Mouse (Mus musculus) liver, postnatal 0 days (tissue): ENCODE measurements around the gene Exosc3. TPM values are rescaled to one million over a fixed set of nuclear protein-coding genes. Genes with fewer than 3 reads are reported as not detected.

Experiments
- ATAC-seq: fragments of 200-750 bp; cut with Nextera tagmentation; 2 replicates; pipeline ENCODE4 v1.8.0; 2017; ENCODE audit warnings: mild to moderate bottlenecking, moderate library complexity
- DNase-seq: peaks from one replicate; pipeline ENCODE4 v3.0.0-alpha.2; 2016
- H3K27ac ChIP-seq: fragments of 300-500 bp; sonication (generic); 2 replicates; pipeline ENCODE4 v1.5.1; 2014; ENCODE audit warnings: antibody characterized with exemption, moderate library complexity, mild to moderate bottlenecking, low read depth
- H3K27me3 ChIP-seq: fragments of 300-500 bp; sonication (generic); 2 replicates; pipeline ENCODE4 v1.6.1; 2014; ENCODE audit warnings: low read length, control low read depth, mixed read lengths; ENCODE audit not compliant: insufficient read depth
- H3K36me3 ChIP-seq: fragments of 300-500 bp; sonication (generic); replicated peaks from 2 replicates; pipeline ENCODE4 v1.6.1; 2014; ENCODE audit warnings: mild to moderate bottlenecking, control low read depth, low read length, moderate library complexity, mixed read lengths; ENCODE audit not compliant: insufficient read depth
- H3K4me1 ChIP-seq: fragments of 300-500 bp; sonication (generic); 2 replicates; pipeline ENCODE4 v1.6.1; 2014; ENCODE audit warnings: antibody characterized with exemption, mild to moderate bottlenecking, control low read depth; ENCODE audit not compliant: insufficient read depth
- H3K4me2 ChIP-seq: fragments of 300-500 bp; sonication (generic); 2 replicates; pipeline ENCODE4 v1.6.1; 2014; ENCODE audit warnings: low read depth, mild to moderate bottlenecking, low read length, moderate library complexity, mixed read lengths
- H3K4me3 ChIP-seq: fragments of 300-500 bp; sonication (generic); 2 replicates; pipeline ENCODE4 v1.5.1; 2014; ENCODE audit warnings: low read depth, low read length
- H3K9ac ChIP-seq: fragments of 300-500 bp; sonication (generic); replicated peaks from 2 replicates; pipeline ENCODE4 v1.6.1; 2014; ENCODE audit warnings: mild to moderate bottlenecking, moderate library complexity
- H3K9me3 ChIP-seq: fragments of 300-500 bp; sonication (generic); 2 replicates; pipeline ENCODE4 v1.6.1; 2016; ENCODE audit warnings: mild to moderate bottlenecking, control low read depth, low read length, mixed read lengths
- CTCF ChIP-seq: sonication (generic); IDR thresholded peaks from 2 replicates; pipeline ENCODE4 v1.5.1; 2016; ENCODE audit warnings: antibody characterized with exemption, low read depth
- EP300 ChIP-seq: IDR thresholded peaks from 2 replicates; pipeline ENCODE4 v1.6.1; 2016; ENCODE audit warnings: antibody characterized with exemption, low read depth, mild to moderate bottlenecking
- WGBS: fragments of 180-500 bp; shearing (Covaris S2); extraction: QIAGEN DNeasy Blood & Tissue Kit; methylation state at CpG from one replicate; pipeline ENCODE4 v1.1.7; 2014; ENCODE audit not compliant: insufficient replicate concordance; 5-methylcytosine and 5-hydroxymethylcytosine counted together
- polyA plus RNA-seq: library from polyadenylated mRNA; unstranded; fragments of >200 nt; fragmentation: Nextera tagmentation; extraction: Ambion mirVana; gene quantifications from 2 replicates; pipeline ENCODE4 v1.2.1, GENCODE M21; 2015

Gene Exosc3
- polyA plus RNA-seq, 1 experiment from 2014 or later, result 36.4 TPM

DNA sequence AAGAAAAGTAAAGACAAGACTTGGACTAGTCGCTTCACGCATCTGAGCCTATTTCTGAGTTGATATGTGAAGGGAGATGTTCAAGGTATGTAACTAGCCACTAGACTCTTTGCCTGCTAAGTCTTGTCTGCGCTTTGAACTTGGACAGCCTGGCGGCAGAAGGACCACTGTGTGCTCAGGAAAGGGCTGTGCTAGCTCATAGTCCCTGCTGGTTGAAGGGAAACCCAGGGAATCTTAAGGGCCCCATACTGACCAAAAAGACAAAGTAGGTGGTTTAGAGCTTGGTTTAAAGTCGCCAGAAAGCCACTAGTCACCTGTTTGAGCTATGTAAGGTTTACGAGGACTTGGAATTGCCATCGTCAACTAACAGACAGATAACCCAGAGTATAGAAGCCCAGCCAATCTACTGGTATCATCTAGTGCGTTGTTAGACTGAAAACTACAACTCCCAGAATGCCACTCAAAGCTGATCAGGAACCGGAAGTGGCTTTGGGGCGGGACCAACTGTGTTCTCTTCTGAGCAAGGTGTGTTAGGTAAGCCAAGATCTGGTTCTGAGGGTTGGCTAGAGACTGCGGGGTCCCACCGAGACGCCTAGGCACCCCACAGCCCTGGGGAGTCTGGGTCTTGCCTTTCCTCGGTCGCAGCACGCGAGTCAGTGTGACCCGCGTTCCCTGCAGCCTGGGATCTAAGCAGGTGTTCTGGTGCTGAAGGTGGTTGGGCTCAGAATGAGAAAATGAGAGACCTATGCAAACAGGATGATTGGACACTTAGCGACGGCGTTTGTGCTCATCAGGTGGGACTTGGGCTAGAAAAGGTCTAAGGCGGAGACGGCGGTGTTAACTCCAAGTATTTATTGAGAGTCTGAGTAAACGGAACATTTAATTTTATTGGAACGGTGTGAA, 45.6 kb downstream of the Exosc3 start, which contains the start of gene Trmt10b:
TSS of gene Trmt10b (plus strand) at position 466 of the 903 bp plus-strand sequence.
- 15% methylated on average over 27 of the region's 27 CpGs for WGBS
- Histone ChIP-seq H3K27me3 (no peaks in the 10 kb centered on the region), H3K27ac (no peak within 1 kb of the TSS)

GRCm38 (mm10) chr4:45287906-45288305, 54.6 kb downstream of the Exosc3 start:
- no peaks in the 10 kb centered on the region for H3K36me3 ChIP-seq
- no peak overlapping the region for H3K9ac ChIP-seq
- ATAC-seq (no peak), DNase-seq (no peak)
- H3K4me3 ChIP-seq, result no peak overlapping the region
- no peaks in the 10 kb centered on the region for H3K27me3 ChIP-seq
- no peak for TF ChIP-seq CTCF
- TF ChIP-seq EP300, result no peak
- H3K27ac ChIP-seq, result no peak overlapping the region
- 64% methylated on average over 5 of the region's 5 CpGs for whole genome bisulfite sequencing
- no peak overlapping the region for H3K4me2 ChIP-seq
- no peaks in the 10 kb centered on the region for H3K4me1 ChIP-seq
- no peaks in the 10 kb centered on the region for H3K9me3 ChIP-seq

More for the DNA sequence above, 45.6 kb downstream of the Exosc3 start, which contains the start of gene Trmt10b:
- H3K9me3 ChIP-seq, result no peaks in the 10 kb centered on the region
- peak within 1 kb of the TSS; percentile 69 for H3K9ac ChIP-seq
- TF ChIP-seq CTCF, result no peak
- H3K4me1 ChIP-seq, result peaks cover 9% of the 10 kb centered on the region
- peak; percentile 84 for DNase-seq
- H3K36me3 ChIP-seq, result peaks cover 7% of the 10 kb centered on the region
- peak within 1 kb of the TSS; percentile 84 for H3K4me2 ChIP-seq
- ATAC-seq, result peak; percentile 87
- peak within 1 kb of the TSS; percentile 69 for H3K4me3 ChIP-seq

DNA sequence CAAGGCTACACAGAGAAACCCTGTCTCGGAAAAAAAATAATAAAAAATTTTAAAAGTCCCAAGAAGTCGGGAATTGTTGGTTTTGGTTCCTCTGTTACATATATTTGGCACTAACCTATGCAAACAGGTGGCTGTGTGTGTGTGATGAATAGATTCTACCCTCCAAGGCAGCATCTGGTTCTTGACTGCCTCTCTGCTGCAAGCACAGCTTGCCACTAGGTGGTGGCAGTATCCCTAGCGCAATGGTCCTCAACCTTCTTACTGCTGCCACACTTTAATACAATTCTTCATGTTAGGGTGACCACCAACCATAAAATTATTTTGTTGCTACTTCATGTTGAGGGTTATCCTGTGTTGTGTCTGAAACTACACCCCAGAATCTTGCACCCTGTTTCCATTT, 56.2 kb downstream of the Exosc3 start:
- no peak for ATAC-seq
- Histone ChIP-seq H3K9me3 (no peaks in the 10 kb centered on the region), H3K36me3 (no peaks in the 10 kb centered on the region), H3K9ac (no peak overlapping the region), H3K4me1 (no peaks in the 10 kb centered on the region), H3K27ac (no peak overlapping the region), H3K4me2 (no peak overlapping the region), H3K27me3 (no peaks in the 10 kb centered on the region), H3K4me3 (no peak overlapping the region)
- WGBS, result 50% methylated on average over 3 of the region's 3 CpGs
- TF ChIP-seq CTCF (peak; percentile 68), EP300 (no peak)
- DNase-seq, result peak; percentile 23

DNA sequence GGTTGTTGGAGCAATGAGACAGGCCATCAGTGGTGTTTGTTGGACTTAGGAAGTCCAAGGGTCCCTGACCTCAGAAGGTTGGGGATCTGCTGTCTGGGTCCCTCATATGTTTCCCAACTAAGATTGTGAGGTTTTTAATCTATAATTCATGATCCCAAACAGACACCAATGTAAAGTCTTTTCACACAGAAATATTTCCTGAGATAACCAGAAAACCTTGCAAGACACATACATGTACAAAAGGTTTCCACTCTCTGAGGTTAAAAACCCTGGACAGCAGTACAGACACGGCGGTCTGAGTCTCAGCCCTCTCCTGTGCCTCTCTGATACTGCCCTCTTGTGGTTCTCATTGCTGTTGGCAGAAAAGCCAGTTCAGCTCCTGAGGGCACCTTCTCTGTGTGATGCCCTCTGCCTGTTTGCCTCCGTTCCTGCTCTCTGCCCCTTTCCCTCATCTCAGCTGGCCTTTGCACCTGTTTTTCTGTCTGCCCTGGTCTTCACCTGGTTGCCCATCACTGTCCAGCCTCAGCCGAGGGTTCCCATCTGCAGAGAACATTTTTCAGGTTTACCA, 62.5 kb downstream of the Exosc3 start:
- no peak overlapping the region for H3K9ac ChIP-seq
- H3K4me1 ChIP-seq, result no peaks in the 10 kb centered on the region
- H3K36me3 ChIP-seq, result no peaks in the 10 kb centered on the region
- H3K27me3 ChIP-seq, result no peaks in the 10 kb centered on the region
- no peak overlapping the region for H3K4me2 ChIP-seq
- DNase-seq (peak; percentile 61), ATAC-seq (peak; percentile 68)
- no peaks in the 10 kb centered on the region for H3K9me3 ChIP-seq
- WGBS, result 17% methylated on average over 4 of the region's 4 CpGs
- no peak overlapping the region for H3K4me3 ChIP-seq
- TF ChIP-seq EP300, result no peak
- peak; percentile 95 for TF ChIP-seq CTCF
- no peak overlapping the region for H3K27ac ChIP-seq

- no peak for ATAC-seq
Observed at GRCm38 (mm10) chr4:45279292-45279691, 63.2 kb downstream of the Exosc3 start.

GRCm38 (mm10) chr4:45275770-45276169, 66.8 kb downstream of the Exosc3 start:
- H3K36me3 ChIP-seq, result no peaks in the 10 kb centered on the region
- no peak for DNase-seq
- TF ChIP-seq CTCF (no peak), EP300 (no peak)
- no peaks in the 10 kb centered on the region for H3K4me1 ChIP-seq
- H3K4me3 ChIP-seq, result no peak overlapping the region
- ATAC-seq, result no peak
- H3K27ac ChIP-seq, result no peak overlapping the region
- no peak overlapping the region for H3K4me2 ChIP-seq
- no peaks in the 10 kb centered on the region for H3K27me3 ChIP-seq
- no peak overlapping the region for H3K9ac ChIP-seq
- no peaks in the 10 kb centered on the region for H3K9me3 ChIP-seq
- 78% methylated on average over 8 of the region's 8 CpGs for WGBS

More at GRCm38 (mm10) chr4:45279292-45279691, 63.2 kb downstream of the Exosc3 start:
- H3K4me1 ChIP-seq, result no peaks in the 10 kb centered on the region
- no peak overlapping the region for H3K4me2 ChIP-seq
- WGBS, result 60% methylated on average over 8 of the region's 8 CpGs
- H3K27ac ChIP-seq, result no peak overlapping the region
- H3K9ac ChIP-seq, result no peak overlapping the region
- H3K36me3 ChIP-seq, result no peaks in the 10 kb centered on the region
- no peaks in the 10 kb centered on the region for H3K9me3 ChIP-seq
- peak; percentile 16; the same call in 1 of the 2 replicates for TF ChIP-seq CTCF
- no peak for TF ChIP-seq EP300
- H3K4me3 ChIP-seq, result no peak overlapping the region
- H3K27me3 ChIP-seq, result no peaks in the 10 kb centered on the region
- DNase-seq, result peak; percentile 21
